14 mouse cellular contexts compared by ENCODE assay signal in the genomic region with DNA sequence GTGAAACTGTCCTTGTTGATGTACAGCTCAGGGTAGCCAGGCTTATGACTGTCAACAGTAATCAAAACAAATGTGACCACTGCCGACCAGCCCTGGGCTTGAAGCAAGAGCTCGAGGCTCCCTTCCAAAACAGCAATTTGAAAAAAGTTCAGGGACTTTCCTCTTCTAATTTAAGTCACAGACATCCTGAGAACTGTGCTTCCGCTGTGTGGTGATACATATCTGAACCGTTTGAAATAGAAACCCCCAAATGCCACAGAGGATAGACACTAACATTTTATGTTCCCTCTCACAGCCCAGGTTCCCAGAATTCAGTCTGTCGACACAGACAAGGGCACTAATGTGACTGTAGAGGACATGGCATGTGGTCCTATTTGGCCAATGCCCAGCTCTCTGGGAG. TPM values are rescaled to one million over a fixed set of nuclear protein-coding genes. Genes with fewer than 3 reads are reported as not detected.
DNase-seq lines count a peak whose midpoint lies in the region; ATAC-seq and TF ChIP-seq lines count a peak whose summit lies in the region.
"Had no signal": no experiment of that assay in that cellular context is flagged by ENCODE, and none has a peak within 500 bp of the region (broad histone marks: within the 10 kb centered on the region; RNA-seq: fewer than 3 reads in every experiment).

No protein-coding gene starts in this region.

- H3K9ac ChIP-seq in kidney, embryonic 16.5 days (replicated peaks; ENCODE audit: low read length): no peak overlapping the region
- H3K9ac ChIP-seq: forebrain, embryonic 13.5 days; limb, embryonic 13.5 days; lung, embryonic 14.5 days had no signal

- peaks cover 7% of the 10 kb centered on the region; the same call in 1 of the 2 replicates for H3K4me1 ChIP-seq in thymus, adult 2 months (replicated peaks; ENCODE audit: control insufficient read depth, insufficient read depth, low read length)
- no peaks in the 10 kb centered on the region for H3K4me1 ChIP-seq in kidney, embryonic 16.5 days (ENCODE audit: insufficient read depth, low read length)
- H3K4me1 ChIP-seq: forebrain, embryonic 13.5 days; limb, embryonic 13.5 days had no signal

- no peak overlapping the region for H3K27ac ChIP-seq in thymus, adult 2 months (ENCODE audit: control insufficient read depth, insufficient read depth, low read length)
- no peak overlapping the region for H3K27ac ChIP-seq in kidney, embryonic 16.5 days (ENCODE audit: low read length)
- H3K27ac ChIP-seq: forebrain, embryonic 13.5 days; limb, embryonic 13.5 days; stomach, postnatal 0 days had no signal

- TF ChIP-seq CTCF in thymus, adult 2 months (IDR thresholded peaks at IDR 0.05; ENCODE audit: borderline replicate concordance, control insufficient read depth, extremely low read depth, insufficient read depth, low read length, poor library complexity): no peak

- DNase-seq in B cell, adult 2 months: peak; percentile 9 to 26
- DNase-seq in induced T-regulatory cell, adult 2 months (ENCODE audit: low read depth): peak; percentile 81
- peak; percentile 19 for DNase-seq in thymus, adult 2 months
- no peak for DNase-seq in cerebellum, adult 9-11 months
- no peak for DNase-seq in urinary bladder, postnatal 14 days (ENCODE audit: low spot score)
- DNase-seq: cerebellum, adult 11-12 months; kidney, adult 11 months; kidney, postnatal 4 days; lung, embryonic 14.5 days had no signal

- no peak for TF ChIP-seq POLR2A in thymus, adult 2 months (IDR thresholded peaks at IDR 0.05; ENCODE audit: control insufficient read depth, extremely low read depth, insufficient read depth, low read length, poor library complexity)

- H3K27me3 ChIP-seq in thymus, adult 2 months (ENCODE audit: control insufficient read depth, insufficient read depth, low read length): no peaks in the 10 kb centered on the region
- H3K27me3 ChIP-seq in kidney, embryonic 16.5 days (ENCODE audit: insufficient read depth, low read length): no peaks in the 10 kb centered on the region
- H3K27me3 ChIP-seq: forebrain, embryonic 13.5 days; limb, embryonic 13.5 days had no signal

- peak; percentile 92 for ATAC-seq in CD4-positive, CD25-positive, alpha-beta regulatory T cell, adult 4 months
- no peak for ATAC-seq in kidney, embryonic 16.5 days (ENCODE audit: low FRiP score, low TSS enrichment)

- H3K4me2 ChIP-seq in kidney, embryonic 16.5 days (replicated peaks; ENCODE audit: low read depth, low read length): no peak overlapping the region
- H3K4me2 ChIP-seq: forebrain, embryonic 13.5 days; limb, embryonic 13.5 days; lung, embryonic 14.5 days had no signal

- H3K9me3 ChIP-seq in kidney, embryonic 16.5 days (ENCODE audit: low read length): no peaks in the 10 kb centered on the region
- H3K9me3 ChIP-seq: forebrain, embryonic 13.5 days; limb, embryonic 13.5 days had no signal

- H3K4me3 ChIP-seq in thymus, adult 2 months (ENCODE audit: control insufficient read depth, insufficient read depth, low read length): no peak overlapping the region
- H3K4me3 ChIP-seq in kidney, embryonic 16.5 days (ENCODE audit: low read length): no peak overlapping the region
- H3K4me3 ChIP-seq: forebrain, embryonic 13.5 days; limb, embryonic 13.5 days had no signal

- H3K36me3 ChIP-seq in thymus, adult 2 months (ENCODE audit: control insufficient read depth, insufficient read depth, low read length): no peaks in the 10 kb centered on the region
- no peaks in the 10 kb centered on the region for H3K36me3 ChIP-seq in kidney, embryonic 16.5 days (ENCODE audit: insufficient read depth, low read length)
- H3K36me3 ChIP-seq: limb, embryonic 13.5 days had no signal

- under 1% methylated on average over 5 of the region's 5 CpGs for WGBS in thymus, adult 2 months
- WGBS in kidney, embryonic 16.5 days: 62% methylated on average over 5 of the region's 5 CpGs

RNA-seq across cellular contexts. Expression of a gene that starts 18.9 kb away (rescaled TPM):
- under 1 TPM; 0.48 to 0.50 TPM for polyA plus RNA-seq in CD4-positive, CD25-positive, alpha-beta regulatory T cell, adult 4 months (2017; shearing (Covaris generic))
- polyA plus RNA-seq in thymus, adult 2 months (2012; rRNA removed): 10.2 and 14.6 TPM in 2 replicates
- polyA plus RNA-seq in kidney, embryonic 16.5 days (2015; fragmentation: Nextera tagmentation; extraction: Ambion mirVana): 3.5 and 6.0 TPM in 2 replicates
- polyA plus RNA-seq: forebrain, embryonic 13.5 days had no signal

Comparison
In these comparisons a context has a peak if more than half of its experiments do, and no peak if none do; other contexts are left out.
1. DNase-seq: peak in B cell, adult 2 months (2 of 2), induced T-regulatory cell, adult 2 months (single experiment) and thymus, adult 2 months (single experiment); none in cerebellum, adult 9-11 months (single experiment) and urinary bladder, postnatal 14 days (single experiment).